Mouse (Mus musculus): ENCODE measurements at regions not wholly inside any gene's neighbourhood (a gene's known extent, or its start where the extent isn't known, plus 50 kb on each side); places are given as distances from the start of the nearest gene placed in this dataset.

DNA sequence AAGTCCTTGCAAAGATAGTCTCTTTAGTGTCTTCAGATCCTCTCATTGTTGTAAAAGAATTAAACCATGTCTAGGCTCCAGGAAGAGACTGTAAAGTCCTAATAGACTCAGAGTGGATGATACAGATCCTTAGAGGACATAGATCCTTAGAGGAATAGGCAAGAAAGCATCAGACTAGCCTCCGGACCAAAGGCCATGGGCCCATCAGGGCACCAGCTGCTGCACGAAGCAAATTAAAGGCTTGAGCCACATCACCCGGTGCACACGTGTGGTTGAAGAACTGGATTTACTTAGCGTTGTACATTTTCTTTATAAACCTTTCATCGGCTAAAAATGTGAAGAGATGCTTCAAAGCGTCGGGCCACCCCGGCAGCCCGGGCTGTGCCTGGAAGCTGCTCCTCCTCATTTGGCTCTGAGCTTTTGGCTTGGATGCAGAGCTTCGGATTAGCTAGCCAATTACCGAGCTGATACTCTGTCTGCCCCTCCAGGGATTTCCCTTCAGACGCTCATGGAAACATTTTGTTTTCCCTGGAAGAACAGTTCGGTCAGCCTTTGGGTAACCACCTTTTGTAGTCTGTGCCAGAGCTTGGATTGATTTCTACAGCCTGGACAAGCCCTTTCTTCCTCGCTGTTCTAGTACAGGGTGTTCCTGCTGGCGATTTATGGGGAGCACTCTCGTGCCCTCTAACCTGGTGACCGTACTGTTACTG is 259.0 kb upstream of the Slc30a5 start:
- DNase-seq (ENCODE audit: low spot score): no peak
- 85% methylated on average over 18 of the region's 18 CpGs for WGBS
- H3K4me3 ChIP-seq: no peak overlapping the region
- no peaks in the 10 kb centered on the region for H3K9me3 ChIP-seq (replicated peaks)
- H3K27ac ChIP-seq (replicated peaks): no peak overlapping the region
- H3K36me3 ChIP-seq: no peaks in the 10 kb centered on the region
- no peaks in the 10 kb centered on the region for H3K27me3 ChIP-seq (ENCODE audit: low read depth, poor library complexity, severe bottlenecking)
- H3K4me1 ChIP-seq: no peaks in the 10 kb centered on the region

DNA sequence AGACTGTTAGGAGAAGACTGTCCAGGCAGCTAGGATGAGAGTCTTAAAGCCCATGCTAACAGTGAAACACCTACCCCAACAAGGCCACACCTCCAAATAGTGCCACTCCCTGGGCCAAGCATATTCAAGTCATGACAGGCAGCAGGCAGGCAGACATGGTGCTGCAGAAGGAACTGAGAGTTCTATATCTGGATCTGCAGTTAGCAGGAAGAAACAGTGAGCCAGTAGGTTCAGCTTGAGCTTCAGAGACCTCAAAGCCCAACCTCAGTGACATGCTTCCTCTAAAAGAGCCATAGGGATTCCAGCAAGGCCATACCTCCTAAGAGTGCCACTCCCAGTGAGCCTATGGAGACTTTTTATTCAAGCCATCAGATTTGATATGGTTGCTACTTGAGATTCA is 252.0 kb upstream of the Slc30a5 start:
- Histone ChIP-seq H3K36me3 (no peaks in the 10 kb centered on the region), H3K27ac (replicated peaks) (no peak overlapping the region), H3K27me3 (ENCODE audit: low read depth, poor library complexity, severe bottlenecking) (no peaks in the 10 kb centered on the region), H3K9me3 (replicated peaks) (no peaks in the 10 kb centered on the region), H3K4me3 (no peak overlapping the region), H3K4me1 (no peaks in the 10 kb centered on the region)
- DNase-seq (ENCODE audit: low spot score): no peak

DNA sequence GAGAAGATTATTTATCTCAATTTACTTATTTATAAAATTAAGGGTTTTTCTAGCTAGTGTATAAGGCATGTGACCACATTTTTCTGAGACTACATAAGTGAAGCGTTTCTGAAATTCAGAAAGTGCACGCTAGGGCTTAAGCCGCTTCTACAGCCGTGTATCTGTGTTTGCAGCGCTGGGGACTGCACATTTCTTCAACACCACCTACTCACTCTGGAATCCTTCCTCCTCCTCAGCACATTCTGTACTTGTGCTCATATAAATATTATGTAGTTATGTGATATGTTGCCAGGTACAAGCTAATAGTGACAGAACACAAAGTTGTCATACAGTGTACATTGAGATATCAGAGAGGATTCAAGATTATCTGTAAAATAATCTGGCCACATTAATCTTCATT is 251.0 kb upstream of the Slc30a5 start:
- no peaks in the 10 kb centered on the region for H3K27me3 ChIP-seq (ENCODE audit: low read depth, poor library complexity, severe bottlenecking)
- DNase-seq (ENCODE audit: low spot score): no peak
- H3K4me3 ChIP-seq: no peak overlapping the region
- H3K27ac ChIP-seq (replicated peaks): no peak overlapping the region
- H3K36me3 ChIP-seq: no peaks in the 10 kb centered on the region
- no peaks in the 10 kb centered on the region for H3K9me3 ChIP-seq (replicated peaks)
- 95% methylated on average over 5 of the region's 5 CpGs for WGBS
- H3K4me1 ChIP-seq: no peaks in the 10 kb centered on the region

DNA sequence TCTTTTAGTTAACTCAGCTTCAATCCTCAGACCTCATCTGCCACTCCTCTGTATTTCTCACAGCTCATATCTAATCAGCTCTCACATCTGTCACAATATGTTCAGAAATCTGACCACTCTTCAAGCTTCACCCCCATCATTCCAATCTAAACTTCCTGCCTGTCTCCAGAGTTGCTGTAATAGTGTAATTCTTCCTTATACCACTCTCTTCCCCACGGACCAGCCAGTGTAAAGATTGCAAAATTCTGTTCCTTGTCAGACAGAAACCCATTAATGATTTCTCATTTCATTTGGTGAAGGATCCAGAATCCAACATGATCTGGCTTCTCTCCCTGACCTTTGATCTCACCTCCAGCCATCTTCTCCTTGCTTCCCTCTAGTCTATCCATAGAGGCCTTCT is 250.2 kb upstream of the Slc30a5 start:
- 81% methylated on average over 1 of the region's 1 CpGs for WGBS
- no peak overlapping the region for H3K4me3 ChIP-seq
- no peaks in the 10 kb centered on the region for H3K36me3 ChIP-seq
- H3K27ac ChIP-seq (replicated peaks): no peak overlapping the region
- H3K9me3 ChIP-seq (replicated peaks): no peaks in the 10 kb centered on the region
- H3K27me3 ChIP-seq (ENCODE audit: low read depth, poor library complexity, severe bottlenecking): no peaks in the 10 kb centered on the region
- no peaks in the 10 kb centered on the region for H3K4me1 ChIP-seq
- DNase-seq (ENCODE audit: low spot score): no peak

DNA sequence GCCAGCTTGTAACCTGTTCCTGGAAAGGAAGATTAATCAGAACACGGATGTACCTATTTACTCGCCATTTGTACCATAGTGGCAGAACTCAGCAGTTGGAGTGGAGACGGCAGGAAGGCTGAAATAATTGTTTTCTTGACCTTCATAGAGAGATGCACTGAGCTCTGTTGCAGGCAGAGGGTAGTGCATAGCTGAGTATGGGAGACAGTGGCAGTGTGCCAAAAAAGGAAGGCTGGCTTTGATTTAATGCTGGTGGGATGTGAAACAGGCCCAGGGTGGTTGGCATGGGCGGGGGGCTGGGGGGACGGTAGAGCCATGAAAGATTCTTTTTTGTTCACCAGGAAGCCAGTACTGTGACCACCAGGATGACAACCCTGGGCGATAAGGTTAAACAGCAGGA is 235.3 kb upstream of the Slc30a5 start:
- WGBS: 83% methylated on average over 6 of the region's 6 CpGs
- H3K27ac ChIP-seq (replicated peaks): no peak overlapping the region
- H3K36me3 ChIP-seq: no peaks in the 10 kb centered on the region
- no peaks in the 10 kb centered on the region for H3K4me1 ChIP-seq
- H3K4me3 ChIP-seq: no peak overlapping the region
- no peaks in the 10 kb centered on the region for H3K27me3 ChIP-seq (ENCODE audit: low read depth, poor library complexity, severe bottlenecking)
- DNase-seq (ENCODE audit: low spot score): no peak
- no peaks in the 10 kb centered on the region for H3K9me3 ChIP-seq (replicated peaks)

DNA sequence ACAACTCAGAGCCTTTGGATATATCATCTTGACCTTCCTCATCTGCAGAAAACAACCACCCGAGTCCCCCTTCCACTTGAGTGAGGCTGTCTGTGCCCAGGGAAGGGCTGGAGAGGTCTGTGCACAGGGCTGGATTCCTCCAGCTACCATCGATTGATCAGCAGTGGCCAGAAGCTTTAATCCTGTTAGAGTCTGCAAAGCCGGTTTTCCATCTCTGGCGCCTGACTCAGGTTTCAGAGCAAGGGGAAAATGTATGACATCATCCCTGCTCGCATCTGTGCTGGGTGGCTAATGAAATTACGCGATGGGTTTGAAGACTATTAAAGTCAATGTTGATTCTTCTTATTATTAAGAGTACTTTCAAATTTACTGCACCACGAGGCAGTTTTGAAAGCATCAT is 229.4 kb upstream of the Slc30a5 start:
- Histone ChIP-seq H3K4me3 (no peak overlapping the region), H3K27me3 (ENCODE audit: low read depth, poor library complexity, severe bottlenecking) (no peaks in the 10 kb centered on the region), H3K9me3 (replicated peaks) (no peaks in the 10 kb centered on the region), H3K4me1 (peaks cover 11% of the 10 kb centered on the region; the same call in 1 of the 2 replicates), H3K36me3 (no peaks in the 10 kb centered on the region), H3K27ac (replicated peaks) (peak overlapping the region; percentile 50; the same call in 1 of the 2 replicates)
- WGBS: 46% methylated on average over 8 of the region's 8 CpGs
- peak; percentile 31 for DNase-seq (ENCODE audit: low spot score)

DNA sequence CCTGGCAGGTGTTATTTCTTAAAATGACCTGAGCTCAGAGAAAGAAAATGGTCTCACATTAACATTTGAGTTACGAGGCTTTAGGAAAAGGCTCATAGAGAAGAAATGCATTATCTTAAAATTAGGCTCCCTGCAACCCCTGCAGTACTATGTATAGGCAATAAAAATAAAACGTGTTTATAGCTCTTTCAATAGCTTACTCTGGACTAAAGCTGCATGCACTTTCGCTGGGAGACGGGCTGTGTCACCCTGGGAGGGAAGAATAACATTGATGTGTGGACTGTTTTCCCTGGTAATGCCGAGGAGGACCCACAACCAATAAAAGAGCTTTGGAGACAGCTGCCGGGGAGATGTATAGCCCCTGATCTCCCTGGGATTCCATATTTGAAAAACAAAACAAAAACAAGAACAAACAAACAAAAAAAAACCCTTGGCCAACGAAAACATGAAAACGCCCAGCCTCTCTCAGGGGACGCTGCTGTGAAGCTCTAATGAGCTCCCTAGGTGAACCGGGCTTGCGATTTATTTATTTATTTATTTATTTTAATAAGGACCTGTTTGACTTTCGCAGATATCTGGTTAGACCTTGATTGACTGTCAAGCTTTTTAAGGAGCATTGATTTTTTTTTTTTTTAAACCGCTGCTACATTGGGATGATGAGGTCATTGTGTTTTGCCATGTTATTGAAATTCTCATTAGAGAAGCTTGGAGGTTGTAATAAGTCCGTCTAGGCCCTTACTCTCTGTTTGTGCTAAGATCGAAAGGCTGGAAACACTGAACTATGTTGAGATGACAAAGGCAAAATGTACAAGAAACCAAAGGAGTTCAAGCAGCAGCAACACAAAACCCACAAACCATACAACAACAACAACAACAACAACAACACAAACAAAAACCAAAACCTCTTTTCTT is 228.3 kb upstream of the Slc30a5 start:
- H3K4me3 ChIP-seq: no peak overlapping the region
- H3K9me3 ChIP-seq (replicated peaks): no peaks in the 10 kb centered on the region
- peaks cover 11% of the 10 kb centered on the region; the same call in 1 of the 2 replicates for H3K4me1 ChIP-seq
- H3K27ac ChIP-seq (replicated peaks): no peak overlapping the region
- no peaks in the 10 kb centered on the region for H3K27me3 ChIP-seq (ENCODE audit: low read depth, poor library complexity, severe bottlenecking)
- DNase-seq (ENCODE audit: low spot score): no peak
- WGBS: 77% methylated on average over 15 of the region's 15 CpGs
- H3K36me3 ChIP-seq: no peaks in the 10 kb centered on the region

DNA sequence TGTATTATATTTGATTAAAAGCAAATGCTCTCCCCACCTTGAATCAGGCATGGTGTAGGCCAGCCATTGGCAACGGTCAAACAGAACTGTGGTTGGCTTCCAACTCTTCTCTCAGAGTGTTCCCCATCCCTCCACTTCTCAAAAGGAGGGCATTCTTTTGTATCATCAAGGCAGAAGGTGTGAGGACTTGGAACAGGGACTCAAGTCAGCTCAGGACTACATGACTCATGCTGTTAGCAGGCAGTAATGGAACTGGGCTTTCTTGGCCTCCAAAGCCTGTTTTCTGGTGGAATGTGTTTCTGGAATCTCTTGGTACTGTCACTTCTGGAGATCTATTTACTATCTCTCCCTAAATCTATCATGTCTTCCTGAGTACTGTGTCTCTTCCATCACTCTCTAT is 216.3 kb upstream of the Slc30a5 start:
- H3K4me3 ChIP-seq: no peak overlapping the region
- WGBS: 79% methylated on average over 1 of the region's 1 CpGs
- no peaks in the 10 kb centered on the region for H3K27me3 ChIP-seq (ENCODE audit: low read depth, poor library complexity, severe bottlenecking)
- H3K27ac ChIP-seq (replicated peaks): no peak overlapping the region
- no peaks in the 10 kb centered on the region for H3K36me3 ChIP-seq
- no peaks in the 10 kb centered on the region for H3K4me1 ChIP-seq
- H3K9me3 ChIP-seq (replicated peaks): no peaks in the 10 kb centered on the region
- no peak for DNase-seq (ENCODE audit: low spot score)

DNA sequence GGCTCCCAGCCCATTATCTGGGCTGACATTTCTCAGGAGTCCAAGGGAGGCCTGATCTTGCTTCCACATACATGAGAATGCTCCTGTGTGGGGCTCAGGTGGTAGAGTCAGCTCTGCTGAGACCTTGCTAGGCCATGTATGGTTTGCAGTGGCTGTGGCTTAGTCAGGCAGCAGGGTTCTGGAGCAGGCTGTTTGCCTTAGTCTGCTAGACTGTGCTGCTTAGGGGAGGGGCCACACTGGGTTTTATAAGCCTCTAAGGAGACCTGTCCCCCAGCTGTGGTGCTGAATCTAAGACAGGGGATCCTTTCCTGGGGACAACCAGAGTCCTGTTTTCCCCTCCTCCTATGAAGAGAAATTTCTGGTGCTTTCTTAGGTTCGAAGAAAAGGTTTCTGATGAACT is 199.4 kb upstream of the Slc30a5 start:
- DNase-seq (ENCODE audit: low spot score): peak; percentile 20
- WGBS: 72% methylated on average over 1 of the region's 1 CpGs

DNA sequence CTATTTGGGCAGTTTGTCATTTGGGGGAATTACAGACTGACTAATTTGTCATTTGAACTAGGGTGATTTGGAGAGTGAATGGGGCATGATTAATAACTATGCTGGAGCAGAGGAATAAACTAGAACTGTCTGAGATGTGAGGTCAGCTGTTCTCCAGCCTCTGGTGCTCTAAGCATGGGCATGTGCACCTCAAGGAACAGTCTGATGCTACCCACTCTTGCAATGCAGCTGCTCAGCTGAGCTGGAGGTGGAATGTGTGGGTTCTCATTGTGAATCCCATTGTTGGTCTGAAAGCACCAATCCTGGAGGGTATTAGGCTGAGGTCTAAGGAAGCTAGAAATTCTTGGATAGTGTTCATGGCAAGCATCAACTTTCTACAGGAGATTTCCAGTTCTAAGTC is 192.8 kb upstream of the Slc30a5 start:
- Histone ChIP-seq H3K4me1 (no peaks in the 10 kb centered on the region), H3K27ac (replicated peaks) (no peak overlapping the region), H3K4me3 (no peak overlapping the region), H3K36me3 (no peaks in the 10 kb centered on the region), H3K27me3 (ENCODE audit: low read depth, poor library complexity, severe bottlenecking) (no peaks in the 10 kb centered on the region), H3K9me3 (replicated peaks) (no peaks in the 10 kb centered on the region)
- no peak for DNase-seq (ENCODE audit: low spot score)

More for the DNA sequence above, 199.4 kb upstream of the Slc30a5 start:
- Histone ChIP-seq H3K9me3 (replicated peaks) (no peaks in the 10 kb centered on the region), H3K27ac (replicated peaks) (no peak overlapping the region), H3K4me1 (no peaks in the 10 kb centered on the region), H3K27me3 (ENCODE audit: low read depth, poor library complexity, severe bottlenecking) (no peaks in the 10 kb centered on the region), H3K36me3 (no peaks in the 10 kb centered on the region), H3K4me3 (no peak overlapping the region)

DNA sequence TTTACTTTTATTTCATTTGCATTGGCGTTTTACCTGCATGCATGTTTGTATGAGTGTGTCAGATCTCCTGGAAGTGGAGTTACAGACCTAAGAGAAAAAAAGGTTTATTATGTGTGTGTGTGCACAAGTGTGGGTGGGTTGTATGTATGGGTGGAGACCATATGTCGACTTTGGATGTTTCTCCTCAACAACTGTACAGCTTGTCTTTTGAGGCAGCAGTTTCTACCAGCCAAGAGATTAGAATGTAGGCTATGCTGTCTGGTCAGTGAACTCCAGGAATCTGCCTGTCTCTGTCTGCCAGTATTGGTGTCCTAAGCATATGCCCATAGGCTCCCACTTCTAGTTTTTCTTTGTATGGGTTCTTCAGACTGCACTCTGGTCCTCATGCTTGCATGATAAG is 192.3 kb upstream of the Slc30a5 start:
- DNase-seq (ENCODE audit: low spot score): no peak
- Histone ChIP-seq H3K36me3 (no peaks in the 10 kb centered on the region), H3K4me1 (no peaks in the 10 kb centered on the region), H3K9me3 (replicated peaks) (no peaks in the 10 kb centered on the region), H3K27ac (replicated peaks) (no peak overlapping the region), H3K27me3 (ENCODE audit: low read depth, poor library complexity, severe bottlenecking) (no peaks in the 10 kb centered on the region), H3K4me3 (no peak overlapping the region)
- 89% methylated on average over 2 of the region's 2 CpGs for WGBS

DNA sequence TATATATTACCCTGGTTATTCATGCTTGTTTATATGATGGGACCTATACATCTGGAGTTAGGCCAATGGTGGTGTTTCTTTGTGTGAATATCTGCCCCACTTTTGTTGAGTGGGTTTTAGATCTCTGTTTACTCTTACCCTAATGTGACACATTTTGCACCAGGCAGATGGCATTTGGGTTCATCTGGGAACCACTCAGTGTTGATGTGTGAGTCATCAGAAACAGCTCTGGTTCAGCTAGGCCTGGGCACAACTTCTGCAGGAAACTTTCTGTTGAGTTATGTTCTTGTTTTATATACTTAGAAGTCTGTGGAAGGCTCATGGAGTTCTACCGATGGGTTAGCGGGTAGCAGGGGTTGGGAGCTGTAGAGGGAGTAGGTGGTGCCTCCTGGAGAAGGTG is 191.7 kb upstream of the Slc30a5 start:
- no peak overlapping the region for H3K27ac ChIP-seq (replicated peaks)
- no peak for DNase-seq (ENCODE audit: low spot score)
- no peaks in the 10 kb centered on the region for H3K36me3 ChIP-seq
- no peaks in the 10 kb centered on the region for H3K4me1 ChIP-seq
- no peaks in the 10 kb centered on the region for H3K27me3 ChIP-seq (ENCODE audit: low read depth, poor library complexity, severe bottlenecking)
- H3K9me3 ChIP-seq (replicated peaks): no peaks in the 10 kb centered on the region
- H3K4me3 ChIP-seq: no peak overlapping the region
- WGBS: 92% methylated on average over 2 of the region's 2 CpGs

DNA sequence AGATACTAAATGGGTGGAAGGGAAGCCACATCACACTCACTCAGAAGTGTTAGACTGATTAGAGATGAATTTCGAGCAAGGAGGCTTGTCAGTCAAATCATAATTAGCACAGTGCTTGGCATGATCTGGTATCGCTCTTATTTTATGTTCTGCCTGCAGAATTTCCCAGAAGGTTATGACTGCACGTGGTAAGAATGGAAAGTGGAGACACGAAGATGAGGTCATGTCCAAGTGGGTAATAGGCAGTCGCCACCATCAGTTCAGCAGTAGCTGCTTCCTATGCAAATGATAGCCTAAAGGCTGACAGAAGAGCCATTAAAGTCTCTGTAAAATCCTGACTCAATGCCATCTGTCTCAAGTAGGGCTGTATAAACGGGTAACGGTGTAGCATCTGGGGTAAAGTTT is 186.0 kb upstream of the Slc30a5 start:
- H3K27ac ChIP-seq (replicated peaks): no peak overlapping the region
- H3K36me3 ChIP-seq: no peaks in the 10 kb centered on the region
- DNase-seq (ENCODE audit: low spot score): no peak
- H3K4me3 ChIP-seq: no peak overlapping the region
- no peaks in the 10 kb centered on the region for H3K4me1 ChIP-seq
- H3K27me3 ChIP-seq (ENCODE audit: low read depth, poor library complexity, severe bottlenecking): no peaks in the 10 kb centered on the region
- 82% methylated on average over 7 of the region's 7 CpGs for WGBS
- H3K9me3 ChIP-seq (replicated peaks): no peaks in the 10 kb centered on the region

Measured in midbrain, embryonic 10.5 days (tissue).